Mouse (Mus musculus) spleen, embryonic (tissue): Measurements from ENCODE around the gene Cpsf4.

Experiments used
- CTCF ChIA-PET: fragments of 350-600 bp; sonication (Branson Sonifier 250); formaldehyde crosslinking; loops from one replicate; lab custom pipeline; 2022; lab: Charles Lee

Cpsf4 gene

DNA sequence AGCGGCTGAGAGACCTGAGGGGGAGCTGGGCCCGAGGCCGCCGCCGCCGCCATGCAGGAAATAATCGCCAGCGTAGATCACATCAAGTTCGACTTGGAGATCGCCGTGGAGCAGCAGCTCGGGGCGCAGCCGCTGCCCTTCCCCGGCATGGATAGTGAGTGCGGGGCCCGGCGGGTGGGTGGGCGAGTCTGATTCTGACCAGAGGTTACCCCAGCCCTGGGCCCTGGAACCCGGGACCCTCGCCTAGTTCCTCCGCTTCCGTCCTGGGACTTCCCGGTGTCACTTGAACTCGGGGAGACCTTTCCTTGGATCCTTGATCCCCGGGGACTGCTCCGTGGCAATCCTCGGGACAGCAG, 271 bp downstream of the Cpsf4 start:
- CTCF ChIA-PET: no interaction called here

DNA sequence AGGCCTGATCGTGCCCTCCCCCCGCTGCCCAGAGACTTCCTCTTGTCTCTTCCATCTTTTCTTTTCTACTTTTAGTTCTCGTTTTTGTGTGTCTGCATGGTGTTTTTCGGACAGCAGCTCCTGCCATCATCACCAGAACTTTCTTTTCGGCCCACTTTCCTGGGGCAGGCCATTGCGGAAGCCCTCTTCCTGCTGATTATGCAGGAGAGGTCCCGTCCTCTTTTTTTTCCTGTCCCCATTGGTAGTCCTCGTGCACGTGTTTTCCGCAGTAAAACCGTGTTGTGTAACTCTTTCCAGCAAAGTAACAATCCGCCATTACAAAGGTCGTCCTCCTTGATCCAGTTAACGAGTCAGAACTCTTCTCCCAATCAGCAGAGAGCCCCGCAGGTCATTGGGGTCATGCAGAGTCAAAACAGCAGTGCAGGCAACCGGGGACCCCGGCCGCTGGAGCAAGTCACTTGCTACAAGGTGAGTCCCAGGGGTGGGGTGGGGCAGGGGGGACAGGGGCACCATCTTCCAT, 11.5 kb downstream of the Cpsf4 start:
- CTCF ChIA-PET: no interaction called here

- CTCF ChIA-PET: no interaction called here
Measured at GRCm38 (mm10) chr5:145185244-145185643, 18.2 kb downstream of the Cpsf4 start.

DNA sequence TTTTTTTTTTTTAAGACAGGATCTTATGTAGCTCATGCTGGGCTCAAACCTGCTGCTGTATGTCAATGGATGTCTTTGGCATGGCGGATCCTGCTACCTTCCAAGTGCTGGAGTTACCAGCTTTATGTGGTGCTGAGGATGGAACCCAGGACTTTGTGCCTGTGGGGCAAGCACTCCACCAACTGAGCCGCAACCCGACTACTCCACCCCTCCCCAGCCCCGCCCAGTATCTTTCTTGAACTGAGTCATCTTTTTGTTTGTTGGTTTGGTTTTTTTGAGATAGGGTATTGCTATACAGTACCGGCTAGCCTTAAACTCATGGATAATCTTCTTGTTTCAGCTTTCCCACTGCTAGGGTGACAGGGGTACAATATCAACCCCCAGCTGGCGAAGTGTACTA, 22.4 kb downstream of the Cpsf4 start:
- CTCF ChIA-PET: interaction anchor here (0.7 kb wide), 1 partner anchor 12 kb away, joined by 5 read pairs; the partner anchor contains the start of gene Zkscan14

DNA sequence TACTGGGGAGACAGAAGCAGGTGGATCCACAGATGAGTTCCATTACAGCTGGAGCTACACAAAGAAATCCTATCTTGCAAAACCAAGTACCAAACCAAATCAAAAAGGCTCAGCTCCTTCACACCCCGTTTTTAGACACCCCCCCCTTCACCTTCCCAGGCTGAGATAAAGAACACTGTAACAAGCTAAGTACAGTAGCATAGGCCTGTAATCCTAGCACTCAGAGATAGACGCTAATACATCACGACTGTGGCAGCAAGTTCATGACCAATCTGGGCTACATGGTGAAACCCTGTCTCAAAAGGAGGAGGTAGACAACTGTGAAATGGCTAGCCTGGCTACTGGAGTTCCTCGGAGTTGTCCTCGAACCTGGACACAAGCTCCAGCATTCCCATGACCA, 23.4 kb downstream of the Cpsf4 start:
- CTCF ChIA-PET: interaction anchor here (0.6 kb wide), 1 partner anchor 957 kb away, joined by 5 read pairs; no protein-coding TSS in a partner anchor

- CTCF ChIA-PET: interaction anchor here (0.6 kb wide), 1 partner anchor 957 kb away, joined by 5 read pairs; no protein-coding TSS in a partner anchor
Measured at GRCm38 (mm10) chr5:145190875-145191798, 24.1 kb downstream of the Cpsf4 start.

DNA sequence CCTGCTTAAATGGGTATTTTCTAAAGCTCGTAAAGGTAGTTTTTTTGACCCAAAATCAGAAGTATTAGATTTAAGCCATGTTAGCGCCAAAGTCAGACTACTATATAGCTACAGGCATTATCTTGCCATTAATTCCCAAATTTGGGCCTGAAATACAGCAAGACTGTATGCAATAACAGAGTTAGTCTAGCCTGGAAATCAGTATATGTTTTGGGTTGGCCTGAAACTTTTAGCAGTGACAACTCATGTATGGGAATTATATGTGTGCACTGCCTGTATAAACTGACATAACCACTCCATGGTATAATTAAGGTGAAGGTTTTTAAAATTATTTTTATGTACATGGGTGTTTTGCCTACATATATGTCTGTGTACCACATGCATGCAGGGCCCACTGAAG, 24.9 kb downstream of the Cpsf4 start, which contains the start of gene Atp5j2:
Gene Atp5j2, minus strand, starts transcription at position 101 of the 400 bp plus-strand sequence.
- CTCF ChIA-PET: no interaction called here

DNA sequence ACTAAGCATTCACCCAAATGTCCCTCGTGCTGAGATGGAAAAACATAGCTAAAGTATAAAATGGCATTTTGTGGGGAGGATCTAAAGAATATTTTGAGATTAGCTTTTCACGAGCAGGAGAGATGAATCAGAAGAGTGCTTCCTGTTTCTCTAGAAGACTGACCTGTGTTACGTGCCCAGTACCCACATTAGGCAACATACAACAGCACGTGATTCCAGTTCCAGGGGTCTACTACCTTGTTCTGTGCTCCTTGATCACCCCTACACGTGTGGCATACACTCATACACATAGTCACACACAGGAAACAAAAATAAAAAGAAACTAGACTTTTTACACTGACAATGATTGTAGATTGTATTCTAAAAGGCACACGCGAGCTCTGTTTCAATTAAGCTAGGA, 33.4 kb downstream of the Cpsf4 start:
- CTCF ChIA-PET: no interaction called here

GRCm38 (mm10) chr5:145201321-145201991, 34.4 kb downstream of the Cpsf4 start, which contains the start of gene Zkscan14:
Gene Zkscan14, minus strand, starts transcription at chr5:145201868.
- CTCF ChIA-PET: interaction anchor here (0.5 to 1.2 kb wide), 3 partner anchors 12 to 235 kb away, joined by 3 to 5 read pairs (median 3); no protein-coding TSS in a partner anchor

DNA sequence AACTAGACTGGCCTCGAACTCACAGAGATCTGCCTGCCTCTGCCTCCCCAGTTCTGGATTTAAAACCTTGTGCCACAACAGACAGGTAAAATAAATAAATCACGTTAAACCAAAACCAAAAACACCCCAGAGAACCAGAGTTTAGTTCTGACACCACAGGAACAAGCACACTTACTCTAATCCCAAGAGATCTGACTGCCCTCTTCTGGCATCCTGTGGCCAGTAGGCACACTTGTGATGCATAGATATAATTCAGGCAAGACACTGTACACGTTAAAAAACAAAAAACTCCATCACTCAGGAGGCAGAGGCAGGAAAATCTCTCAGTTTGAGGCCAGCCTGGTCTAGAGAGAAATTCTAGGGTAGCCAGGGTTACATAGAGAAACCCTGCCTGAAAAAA, 35.4 kb downstream of the Cpsf4 start:
- CTCF ChIA-PET: no interaction called here

GRCm38 (mm10) chr5:145203936-145204691, 37.1 kb downstream of the Cpsf4 start, which contains the start of gene Zkscan5:
Gene Zkscan5, plus strand, starts transcription at chr5:145204562.
- CTCF ChIA-PET: interaction anchor here (0.6 to 0.8 kb wide), 2 partner anchors 26 to 265 kb away, joined by 3 to 9 read pairs; no protein-coding TSS in a partner anchor

- CTCF ChIA-PET: interaction anchor here (0.7 to 1.2 kb wide), 2 partner anchors 20 to 28 kb away, joined by 3 to 4 read pairs; no protein-coding TSS in a partner anchor
Measured at GRCm38 (mm10) chr5:145205041-145205440, 38.0 kb downstream of the Cpsf4 start.

- CTCF ChIA-PET: interaction anchor here (1.0 kb wide), 1 partner anchor 18 kb away, joined by 3 read pairs; no protein-coding TSS in a partner anchor
Measured at GRCm38 (mm10) chr5:145207385-145207784, 40.4 kb downstream of the Cpsf4 start.

DNA sequence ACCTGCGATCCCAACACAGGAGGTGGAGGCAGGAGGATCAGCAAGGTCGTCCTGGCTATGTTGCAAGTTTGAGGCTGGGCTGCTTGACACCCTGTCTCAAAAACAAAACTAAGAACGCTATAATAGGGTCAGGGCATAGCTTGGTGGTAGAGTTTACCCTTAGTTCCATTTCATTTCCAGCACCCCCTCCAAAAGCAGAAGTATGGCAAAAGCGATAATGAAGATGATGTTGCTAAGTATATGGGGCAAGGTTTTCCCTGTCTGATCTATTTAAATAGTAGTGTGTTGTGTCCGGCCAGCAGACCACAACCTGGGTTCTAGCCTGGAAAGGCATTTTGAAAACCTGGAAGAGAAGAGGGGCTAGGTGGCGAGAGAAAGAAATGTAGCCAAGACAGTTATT, 40.9 kb downstream of the Cpsf4 start:
- CTCF ChIA-PET: no interaction called here

DNA sequence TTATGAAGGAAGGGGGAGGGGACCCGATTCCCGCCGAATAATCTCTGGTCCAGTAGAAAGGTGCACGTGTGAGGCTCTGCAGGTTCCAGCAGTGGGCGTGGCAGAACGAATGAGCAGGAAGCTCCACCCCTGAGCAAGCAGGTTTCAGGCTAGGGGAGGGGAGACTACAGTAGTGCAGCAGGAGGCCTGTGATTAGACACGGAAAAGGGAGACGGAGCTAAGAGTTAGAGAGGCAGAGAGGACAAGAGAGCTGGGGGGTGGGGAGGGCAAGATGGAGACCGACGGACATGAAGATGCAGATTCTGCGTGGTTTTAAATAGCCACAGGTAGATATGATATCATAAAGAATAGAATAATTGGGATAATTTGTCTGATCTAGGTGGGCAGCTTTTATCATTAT, 41.4 kb downstream of the Cpsf4 start:
- CTCF ChIA-PET: interaction anchor here (0.6 kb wide), 1 partner anchor 31 kb away, joined by 4 read pairs; no protein-coding TSS in a partner anchor

- CTCF ChIA-PET: no interaction called here
Measured at GRCm38 (mm10) chr5:145211340-145211739, 44.3 kb downstream of the Cpsf4 start.

DNA sequence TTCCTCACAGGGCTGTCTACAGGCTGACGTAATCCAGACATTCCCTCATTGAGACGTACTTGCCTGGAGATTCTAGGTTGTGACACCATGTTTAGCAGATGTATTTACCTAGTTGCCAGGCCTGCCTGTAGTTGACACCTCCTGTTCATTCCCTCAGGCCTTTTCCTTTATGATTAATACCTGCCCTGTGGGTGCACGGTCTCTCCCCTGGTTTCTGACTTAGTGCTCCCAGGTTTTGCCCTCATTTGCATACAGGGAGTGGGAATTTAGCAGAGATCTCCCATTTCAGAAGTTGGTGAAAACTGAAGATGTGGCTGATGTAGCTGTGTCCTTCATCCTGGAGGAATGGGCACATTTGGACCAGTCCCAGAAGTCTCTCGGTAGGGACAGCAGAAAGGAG, 45.2 kb downstream of the Cpsf4 start:
- CTCF ChIA-PET: no interaction called here

DNA sequence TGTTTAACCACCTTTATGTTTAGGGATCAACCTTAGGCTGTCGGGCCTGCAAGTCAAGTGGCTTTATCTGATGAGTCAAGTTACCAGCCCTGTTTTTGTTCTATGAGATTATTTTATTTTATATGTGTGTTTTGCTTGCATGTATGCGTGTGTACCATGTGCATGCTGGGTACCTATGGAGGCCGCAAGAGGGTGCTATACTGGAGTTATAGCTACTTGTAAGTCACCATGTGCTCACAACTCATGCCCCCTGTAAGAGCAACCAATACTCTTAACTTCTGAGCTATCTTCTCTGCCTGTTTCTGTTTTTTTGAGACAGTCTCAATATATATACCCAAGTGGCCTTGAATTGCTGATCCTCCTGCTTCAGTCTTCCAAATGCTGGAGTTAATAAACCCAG, 46.5 kb downstream of the Cpsf4 start:
- CTCF ChIA-PET: no interaction called here

DNA sequence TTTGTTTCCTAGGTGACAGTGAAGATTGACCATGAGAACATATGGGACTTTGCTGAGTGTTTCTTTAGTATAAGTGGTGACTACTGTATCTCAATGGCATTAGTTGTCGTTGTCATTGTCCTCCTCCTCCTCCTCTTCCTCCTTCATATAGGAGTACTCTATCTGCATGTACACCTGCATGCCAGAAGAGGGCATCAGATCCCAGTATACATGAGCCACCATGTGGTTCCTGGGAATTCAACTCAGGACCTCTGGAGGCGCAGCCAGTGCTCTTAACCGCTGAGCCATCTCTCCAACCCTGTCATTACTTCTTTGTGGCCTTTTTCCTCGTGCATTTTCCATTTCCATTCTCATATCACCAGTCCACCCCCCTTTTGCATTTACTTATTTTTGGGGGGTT, 47.7 kb downstream of the Cpsf4 start:
- CTCF ChIA-PET: no interaction called here

DNA sequence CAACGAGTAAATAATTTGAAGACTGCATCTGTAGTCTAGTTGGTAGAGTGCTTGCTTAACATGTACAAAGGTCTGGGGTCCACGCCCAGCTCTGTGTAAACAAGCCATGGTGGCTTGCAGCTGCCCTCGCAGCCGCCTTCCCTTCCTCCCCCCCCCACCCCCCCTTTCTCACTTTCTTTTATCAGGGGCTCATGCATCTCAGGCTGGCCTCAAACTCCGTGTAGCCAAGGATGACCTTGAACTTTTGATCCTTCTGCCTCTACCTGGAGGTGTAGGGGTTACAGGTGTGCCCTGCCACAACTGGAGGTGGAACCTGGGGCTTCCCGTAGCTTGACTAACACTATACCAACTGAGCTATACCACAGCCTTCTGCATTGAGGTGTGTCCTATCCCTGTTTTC, 50.7 kb downstream of the Cpsf4 start:
- CTCF ChIA-PET: no interaction called here

DNA sequence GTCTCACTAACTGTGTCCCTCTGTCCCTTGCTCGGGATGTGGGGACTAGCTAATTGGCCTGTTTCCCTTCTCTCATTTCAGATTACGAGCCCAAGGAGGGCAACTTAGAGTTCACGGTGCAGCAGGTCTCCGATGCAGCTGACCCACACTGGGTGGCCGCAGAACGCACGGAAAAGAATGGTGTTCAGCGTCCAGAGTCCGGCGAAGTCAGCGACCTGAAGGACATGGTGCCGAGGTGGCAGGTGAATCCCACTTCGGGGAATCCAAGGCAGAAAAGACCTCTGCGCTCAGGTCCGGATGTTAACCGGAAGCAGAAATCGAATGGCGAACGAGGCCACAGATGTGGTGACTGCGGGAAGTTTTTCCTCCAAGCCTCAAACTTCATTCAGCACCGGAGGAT, 51.2 kb downstream of the Cpsf4 start:
- CTCF ChIA-PET: no interaction called here
